Mouse (Mus musculus) testis, adult 2 months (tissue): ENCODE results near the gene Lig3. TPM values are rescaled to one million over a fixed set of nuclear protein-coding genes. Genes with fewer than 3 reads are reported as not detected.

Experiments
- H3K27ac ChIP-seq: fragments of 200-500 bp; 2 replicates; pipeline ENCODE4 v1.5.1; 2012; ENCODE audit warnings: low read depth, low read length; ENCODE audit not compliant: control insufficient read depth, insufficient read depth
- H3K27me3 ChIP-seq: fragments of 200-500 bp; 2 replicates; pipeline ENCODE4 v1.6.1; 2012; ENCODE audit warnings: mild to moderate bottlenecking, low read length, moderate library complexity; ENCODE audit not compliant: control insufficient read depth, insufficient read depth
- H3K36me3 ChIP-seq: fragments of 200-500 bp; 2 replicates; pipeline ENCODE4 v1.6.1; 2012; ENCODE audit warnings: mild to moderate bottlenecking, low read length; ENCODE audit not compliant: control insufficient read depth, insufficient read depth
- H3K4me1 ChIP-seq: fragments of 200-500 bp; 2 replicates; pipeline ENCODE4 v1.6.1; 2012; ENCODE audit warnings: low read length; ENCODE audit not compliant: control insufficient read depth, insufficient read depth
- H3K4me3 ChIP-seq: fragments of 200-500 bp; 2 replicates; pipeline ENCODE4 v1.5.1; 2012; ENCODE audit warnings: low read depth, mild to moderate bottlenecking, low read length, moderate library complexity, mixed read lengths; ENCODE audit not compliant: control insufficient read depth
- CTCF ChIP-seq: fragments of 200-500 bp; IDR thresholded peaks from 2 replicates; pipeline ENCODE4 v1.5.1; 2012; ENCODE audit warnings: low read depth, mild to moderate bottlenecking, inconsistent platforms, low read length, moderate library complexity; ENCODE audit not compliant: control insufficient read depth, insufficient read depth, insufficient replicate concordance
- POLR2A ChIP-seq: fragments of 200-500 bp; IDR thresholded peaks from 2 replicates; pipeline ENCODE4 v1.6.1; 2012; ENCODE audit warnings: low read depth, mild to moderate bottlenecking, inconsistent platforms, low read length, moderate library complexity; ENCODE audit not compliant: control insufficient read depth
- polyA plus RNA-seq: library from polyadenylated mRNA; depleted of rRNA; stranded (reverse); fragments of >200 nt; gene quantifications from 2 replicates; pipeline ENCODE4 v1.2.3, GENCODE M21; 2012; rRNA removed

Gene Lig3
- polyA plus RNA-seq, 1 experiment: 107 TPM

- Histone ChIP-seq H3K27me3 (no peaks in the 10 kb centered on the region), H3K27ac (no peak overlapping the region), H3K4me1 (no peaks in the 10 kb centered on the region; the same call in 1 of the 2 replicates), H3K36me3 (no peaks in the 10 kb centered on the region), H3K4me3 (no peak overlapping the region)
- no peak for TF ChIP-seq POLR2A
- TF ChIP-seq CTCF: no peak
Observed at GRCm38 (mm10) chr11:82852958-82853357, 72.0 kb downstream of the Lig3 start.

Other genes starting within 250 kb of the Lig3 start
- 89.2 and 95.6 TPM in 2 replicates for gene Cct6b, start 16.8 kb upstream of the Lig3 start, polyA plus RNA-seq
- gene Zfp830, start 16.8 kb upstream of the Lig3 start, polyA plus RNA-seq: 14.0 and 18.1 TPM in 2 replicates
- 135 and 143 TPM in 2 replicates for gene Rffl, start 90.1 kb downstream of the Lig3 start, polyA plus RNA-seq
- 13.8 and 15.1 TPM in 2 replicates for gene Rad51d, start 109.5 kb downstream of the Lig3 start, polyA plus RNA-seq
- gene Fndc8, start 111.0 kb downstream of the Lig3 start, polyA plus RNA-seq: 134 and 144 TPM in 2 replicates
- 9.6 and 9.7 TPM in 2 replicates for gene Nle1, start 127.3 kb downstream of the Lig3 start, polyA plus RNA-seq
- gene Unc45b, start 129.4 kb downstream of the Lig3 start, polyA plus RNA-seq: 3.3 and 7.2 TPM in 2 replicates
- gene Slfn5, start 170.2 kb downstream of the Lig3 start, polyA plus RNA-seq: 1.7 and 3.5 TPM in 2 replicates
- 0.07 and 0.11 TPM in 2 replicates for gene Slfn9, start 210.7 kb downstream of the Lig3 start, polyA plus RNA-seq
- gene Slfn8, start 239.7 kb downstream of the Lig3 start, polyA plus RNA-seq: 0.19 TPM in 1 of 2 replicates, not detected in the other